Mouse (Mus musculus) CD4-positive, CD25-positive, alpha-beta regulatory T cell, adult 9 weeks (primary cell): ENCODE results near the gene Nacad. TPM values are rescaled to one million over a fixed set of nuclear protein-coding genes. Genes with fewer than 3 reads are reported as not detected.

Source experiments
- polyA plus RNA-seq: library from polyadenylated mRNA; unstranded; fragments of 100-300 nt; shearing (Covaris generic); gene quantifications from one replicate; pipeline ENCODE4 v1.2.1, GENCODE M21; 2017

The Nacad gene
- polyA plus RNA-seq: 1.6 TPM

DNA sequence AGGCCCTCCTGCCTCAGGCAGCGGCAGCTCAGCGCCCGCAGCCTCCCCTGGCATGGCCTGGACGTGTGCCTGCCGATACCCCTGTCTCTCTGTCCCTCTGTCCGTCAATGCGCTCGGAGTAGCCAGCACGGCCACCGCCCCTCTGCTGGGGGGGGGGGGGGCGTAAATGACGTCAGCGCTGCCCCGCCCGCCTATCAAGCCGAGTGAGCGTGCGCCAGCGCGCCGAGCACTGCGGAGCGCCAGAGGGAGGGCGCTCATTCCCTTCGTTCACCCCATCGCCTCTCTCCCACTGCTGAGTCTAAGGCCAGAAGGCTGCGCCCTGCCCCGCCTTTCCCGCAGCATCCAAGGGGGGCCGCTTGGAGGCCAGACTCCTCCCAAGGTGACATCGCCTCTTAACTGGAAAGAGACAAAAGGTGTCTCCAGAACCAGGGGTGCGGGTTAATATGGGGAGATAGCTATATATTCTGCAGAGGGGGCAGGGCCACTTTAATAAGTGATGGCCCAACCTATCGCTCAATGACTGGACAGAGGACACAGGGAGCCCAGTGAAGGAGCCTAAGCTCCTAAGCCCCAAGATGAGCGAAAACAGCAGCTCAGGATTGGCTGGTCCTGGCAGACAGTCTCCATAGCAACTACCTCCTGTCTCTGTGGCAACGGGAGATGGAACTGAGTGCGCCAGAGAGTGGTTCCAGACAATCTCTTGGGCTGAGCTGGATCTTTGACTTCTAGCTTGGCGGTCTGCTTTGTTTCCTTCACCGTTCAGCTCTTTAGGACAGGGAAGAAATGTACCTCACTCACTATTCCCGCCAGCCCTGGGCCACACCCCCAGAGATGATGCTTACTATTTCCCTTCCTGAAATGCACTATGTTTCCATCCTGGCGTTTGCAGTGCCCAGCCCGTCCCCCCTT is at the start of gene Nacad:
Gene Nacad (minus strand): TSS at position 563 of the 909 bp plus-strand sequence.

DNA sequence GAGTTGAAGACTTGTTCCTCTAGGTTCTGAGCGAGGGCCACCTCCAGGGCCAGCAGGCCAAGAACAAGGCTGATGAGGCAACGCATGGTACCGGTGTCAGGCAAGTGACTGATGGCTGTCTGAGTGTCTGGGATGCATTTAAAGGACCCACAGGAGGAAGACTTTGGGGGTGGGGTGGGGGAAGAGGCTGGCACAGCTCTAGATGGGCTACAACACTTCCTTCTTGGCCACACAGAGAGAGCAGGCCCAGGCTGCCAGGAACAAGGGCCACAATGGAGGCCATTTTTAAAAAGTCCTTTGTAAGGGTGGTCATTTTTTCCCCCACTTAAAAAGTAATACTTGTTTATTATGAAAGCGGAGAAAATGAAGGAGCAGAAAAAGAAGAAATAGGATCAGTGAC is 32.7 kb upstream of the Nacad start, which contains the start of gene Wap:
Gene Wap (minus strand): TSS at position 101 of the 400 bp plus-strand sequence.

DNA sequence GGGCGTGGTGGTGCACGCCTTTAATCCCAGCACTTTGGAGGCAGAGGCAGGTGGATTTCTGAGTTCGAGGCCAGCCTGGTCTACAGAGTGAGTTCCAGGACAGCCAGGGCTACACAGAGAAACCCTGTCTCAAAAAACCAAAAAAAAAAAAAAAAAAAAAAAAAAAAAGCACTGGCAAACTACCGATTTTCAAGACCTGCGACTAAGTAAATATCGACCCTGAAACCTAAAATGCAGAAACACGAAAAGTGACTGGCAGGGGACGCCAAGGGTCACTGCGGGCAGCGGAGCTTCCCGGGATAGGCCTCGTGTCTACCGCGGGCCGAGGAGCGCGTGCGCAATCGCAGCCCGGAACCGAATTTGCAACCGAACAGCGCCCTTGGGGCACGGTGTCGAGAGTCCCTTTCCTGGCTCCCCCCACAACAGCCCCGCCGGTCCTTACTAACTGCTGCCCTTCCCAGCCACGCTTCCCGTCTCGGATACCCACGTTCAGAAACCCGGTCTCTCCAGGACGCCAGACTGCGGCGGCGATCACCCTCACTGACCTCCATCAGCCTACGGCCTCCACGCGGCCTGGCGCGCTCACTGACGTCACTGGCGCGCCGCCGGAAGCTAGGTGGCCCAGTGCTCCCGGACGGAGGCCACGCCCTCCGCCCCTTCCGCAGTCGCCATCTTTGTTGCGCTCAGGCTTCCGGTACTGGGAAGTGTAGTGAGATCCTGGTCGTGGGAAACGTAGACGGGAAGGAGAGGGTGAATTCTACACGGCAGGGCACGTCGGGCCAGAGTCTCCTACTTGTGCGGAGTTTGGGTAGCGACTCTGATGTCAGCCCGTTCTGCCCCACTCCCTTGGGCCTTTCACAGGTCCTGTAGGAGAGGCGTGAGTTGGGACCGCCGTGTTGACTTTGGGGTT is 19.9 kb upstream of the Nacad start, which contains the start of gene Tbrg4:
Gene Tbrg4 (minus strand): TSS at position 590 of the 910 bp plus-strand sequence.

Other genes starting within 250 kb of the Nacad start
- gene Zmiz2, start 217.0 kb downstream of the Nacad start, polyA plus RNA-seq: 27.3 TPM
- gene Ppia, start 190.6 kb downstream of the Nacad start, polyA plus RNA-seq: 5,075 TPM
- gene H2afv, start 161.6 kb downstream of the Nacad start, polyA plus RNA-seq: 118 TPM
- 8.4 TPM for gene Purb, start 130.1 kb downstream of the Nacad start, polyA plus RNA-seq
- gene Myo1g, start 85.1 kb downstream of the Nacad start, polyA plus RNA-seq: 194 TPM
- gene Ccm2, start 59.2 kb downstream of the Nacad start, polyA plus RNA-seq: 377 TPM
- gene Tbrg4, start 20.0 kb upstream of the Nacad start, polyA plus RNA-seq: 15.7 TPM
- not detected for gene Wap, start 32.6 kb upstream of the Nacad start, polyA plus RNA-seq
- gene Ramp3, start 52.5 kb upstream of the Nacad start, polyA plus RNA-seq: 11.7 TPM
- gene Gm11983, start 231.6 kb upstream of the Nacad start, polyA plus RNA-seq: not detected